Mouse (Mus musculus) erythroblast, embryonic 14.5 days (primary cell): ENCODE data around the gene Gm45716.

Experiments used
- GATA1 ChIP-seq: IDR thresholded peaks from 2 replicates; pipeline ENCODE4 v1.6.1; 2012; ENCODE audit warnings: low read length, inconsistent platforms, mixed read lengths
- TAL1 ChIP-seq: IDR thresholded peaks from 3 replicates; pipeline ENCODE4 v1.6.1; 2012; ENCODE audit warnings: low read length, inconsistent platforms, mixed read lengths

DNA sequence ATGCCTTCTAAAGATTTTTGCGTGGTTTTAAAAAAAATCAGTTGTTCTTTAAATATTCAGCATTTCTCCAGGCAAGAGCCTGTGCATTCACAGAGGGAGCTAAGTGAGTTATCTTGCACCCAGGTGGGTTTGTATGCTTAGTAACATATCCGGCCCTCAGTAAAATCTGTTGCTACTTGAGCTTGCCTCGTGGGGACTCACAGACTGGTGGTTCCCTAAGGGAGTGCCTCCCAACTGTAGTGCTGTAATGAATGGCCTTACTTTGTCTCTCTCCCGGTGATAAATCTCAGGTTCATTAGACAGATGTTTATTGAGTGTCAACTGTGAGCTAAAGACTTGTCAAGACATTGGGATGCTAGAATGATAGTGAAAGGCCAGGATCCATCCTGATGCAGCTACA is 97.1 kb downstream of the Gm45716 start:
- TF ChIP-seq GATA1 (no peak), TAL1 (no peak)
